Mouse (Mus musculus) embryonic facial prominence, embryonic 15.5 days (tissue): ENCODE data around the gene Gm49450. TPM values are rescaled to one million over a fixed set of nuclear protein-coding genes. Genes with fewer than 3 reads are reported as not detected.
A peak's percentile ranks its signal among the peaks of the same experiment; 100 is the strongest.

Experiments used
- ATAC-seq: fragments of 200-750 bp; cut with Nextera tagmentation; 2 replicates; pipeline ENCODE4 v1.8.0; 2017; ENCODE audit warnings: low read depth, moderate TSS enrichment; ENCODE audit not compliant: insufficient number of reproducible peaks, low FRiP score, low TSS enrichment
- H3K27ac ChIP-seq: fragments of 300-500 bp; sonication (generic); replicated peaks from 2 replicates; pipeline ENCODE4 v1.5.1; 2015; ENCODE audit warnings: mild to moderate bottlenecking, inconsistent platforms
- H3K27me3 ChIP-seq: fragments of 300-500 bp; sonication (generic); 2 replicates; pipeline ENCODE4 v1.6.1; 2015; ENCODE audit warnings: inconsistent platforms
- H3K36me3 ChIP-seq: fragments of 300-500 bp; sonication (generic); 2 replicates; pipeline ENCODE4 v1.6.1; 2015; ENCODE audit warnings: mild to moderate bottlenecking, inconsistent platforms
- H3K4me1 ChIP-seq: fragments of 300-500 bp; sonication (generic); 2 replicates; pipeline ENCODE4 v1.6.1; 2015; ENCODE audit warnings: inconsistent platforms
- H3K4me2 ChIP-seq: fragments of 300-500 bp; sonication (generic); replicated peaks from 2 replicates; pipeline ENCODE4 v1.6.1; 2015; ENCODE audit warnings: mild to moderate bottlenecking, inconsistent platforms
- H3K4me3 ChIP-seq: fragments of 300-500 bp; sonication (generic); replicated peaks from 2 replicates; pipeline ENCODE4 v1.5.1; 2015; ENCODE audit warnings: mild to moderate bottlenecking, inconsistent platforms
- H3K9ac ChIP-seq: fragments of 300-500 bp; sonication (generic); 2 replicates; pipeline ENCODE4 v1.6.1; 2015; ENCODE audit warnings: inconsistent platforms
- H3K9me3 ChIP-seq: fragments of 300-500 bp; sonication (generic); replicated peaks from 2 replicates; pipeline ENCODE4 v1.6.1; 2016; ENCODE audit warnings: inconsistent platforms
- WGBS: fragments of 180-500 bp; shearing (Covaris S2); methylation state at CpG from one replicate; pipeline ENCODE4 v1.1.7; 2015; 5-methylcytosine and 5-hydroxymethylcytosine counted together
- polyA plus RNA-seq: library from polyadenylated mRNA; unstranded; fragments of >200 nt; fragmentation: Nextera tagmentation; extraction: Ambion mirVana; gene quantifications from 2 replicates; pipeline ENCODE4 v1.2.1, GENCODE M21; 2015

Gene Gm49450
- polyA plus RNA-seq, 1 experiment from 2014 or later = not detected

DNA sequence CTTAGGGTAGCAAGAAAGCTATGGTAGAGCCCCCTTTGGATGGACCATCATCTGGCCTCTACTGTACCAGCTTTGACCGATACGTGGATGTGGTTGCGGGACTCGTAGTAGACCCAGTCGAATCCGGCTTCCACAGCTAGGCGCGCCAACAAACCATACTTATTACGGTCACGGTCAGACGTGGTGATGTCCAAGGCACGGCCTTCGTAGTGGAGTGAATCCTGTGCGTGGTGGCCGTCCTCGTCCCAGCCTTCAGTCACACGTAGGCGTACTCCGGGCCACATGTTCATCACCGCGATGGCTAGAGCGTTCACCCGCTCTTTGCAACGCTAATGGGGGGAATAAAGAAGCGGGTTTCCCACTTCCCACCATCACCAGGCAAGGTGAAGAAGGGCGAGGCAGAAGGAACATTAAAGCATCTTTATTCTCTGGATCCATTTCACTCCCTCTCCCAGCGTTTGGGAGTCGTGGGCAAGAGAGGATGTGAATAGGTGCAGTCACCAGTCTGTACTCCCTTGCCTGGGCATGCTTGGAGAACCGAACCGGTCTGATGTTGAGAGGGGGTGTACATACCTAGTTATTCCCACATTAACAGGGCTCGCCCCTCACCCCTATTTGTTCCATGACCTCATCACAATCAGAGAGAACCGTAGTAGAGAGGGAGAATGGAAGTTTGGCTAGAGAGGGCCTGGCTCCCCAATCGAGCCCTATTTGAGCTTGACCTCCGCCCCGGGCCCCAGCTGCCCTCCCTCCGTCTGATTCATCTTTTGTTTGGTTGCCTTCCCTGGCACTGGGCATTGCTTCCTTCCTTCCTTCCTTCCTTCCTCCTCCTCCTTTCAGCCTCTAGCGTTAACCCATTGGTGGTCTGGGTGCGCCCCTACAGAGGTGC is 58.4 kb downstream of the Gm49450 start:
- Histone ChIP-seq H3K4me2 (peak overlapping the region; percentile 98), H3K27me3 (peaks cover 85% of the 10 kb centered on the region), H3K9me3 (no peaks in the 10 kb centered on the region), H3K4me3 (peak overlapping the region; percentile 53), H3K27ac (no peak overlapping the region), H3K9ac (no peak overlapping the region), H3K4me1 (peaks cover 48% of the 10 kb centered on the region), H3K36me3 (no peaks in the 10 kb centered on the region)
- 5% methylated on average over 38 of the region's 38 CpGs for WGBS
- no peak for ATAC-seq

DNA sequence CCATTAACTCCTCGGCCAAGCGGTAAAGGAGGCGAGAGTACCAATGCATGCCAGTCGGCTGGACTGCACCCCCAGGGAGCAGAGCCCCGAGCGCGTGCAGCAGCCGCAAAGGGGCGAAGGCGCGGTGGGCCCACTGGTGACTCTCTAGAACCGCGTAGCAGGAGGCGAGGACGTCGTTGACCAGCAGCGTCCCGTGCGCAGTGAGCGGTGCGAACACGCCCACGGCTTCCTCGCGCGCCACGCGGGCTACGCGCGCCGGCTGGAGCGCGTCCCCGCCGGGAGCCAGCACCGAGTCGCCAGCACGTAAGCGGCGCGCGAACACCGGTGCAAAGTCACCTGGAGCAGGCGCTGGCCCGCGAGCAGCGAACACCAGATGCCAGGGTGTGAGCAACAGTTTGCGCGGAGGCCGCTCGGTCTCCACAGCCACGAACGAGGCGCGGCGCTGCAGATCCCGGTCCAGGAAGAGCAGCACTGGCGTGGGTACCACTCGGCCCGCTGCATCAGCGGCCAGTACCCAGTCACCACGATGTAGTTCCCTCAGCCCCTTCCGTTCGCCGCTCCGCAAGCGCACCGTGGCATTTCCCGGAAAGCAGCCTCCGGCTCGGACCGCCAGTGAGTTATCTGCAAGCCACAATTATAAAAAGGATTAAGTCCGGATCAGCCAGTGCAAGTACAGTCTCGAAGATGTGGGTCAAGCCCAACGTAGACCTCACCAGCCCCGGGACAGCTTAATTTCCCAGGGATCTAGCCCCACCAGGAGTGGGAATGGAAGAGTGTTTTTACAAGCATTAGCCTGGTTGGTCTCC is 59.2 kb downstream of the Gm49450 start, which contains the start of gene Rhebl1:
Gene Rhebl1, minus strand, starts transcription at position 601 of the 806 bp plus-strand sequence.
- Histone ChIP-seq H3K27me3 (peaks cover 77% of the 10 kb centered on the region), H3K27ac (no peak within 1 kb of the TSS), H3K4me3 (peak within 1 kb of the TSS; percentile 53), H3K9ac (peak within 1 kb of the TSS; percentile 45), H3K4me1 (peaks cover 48% of the 10 kb centered on the region), H3K9me3 (no peaks in the 10 kb centered on the region), H3K36me3 (no peaks in the 10 kb centered on the region), H3K4me2 (peak within 1 kb of the TSS; percentile 98)
- WGBS = under 1% methylated on average over 77 of the region's 77 CpGs
- ATAC-seq = no peak

DNA sequence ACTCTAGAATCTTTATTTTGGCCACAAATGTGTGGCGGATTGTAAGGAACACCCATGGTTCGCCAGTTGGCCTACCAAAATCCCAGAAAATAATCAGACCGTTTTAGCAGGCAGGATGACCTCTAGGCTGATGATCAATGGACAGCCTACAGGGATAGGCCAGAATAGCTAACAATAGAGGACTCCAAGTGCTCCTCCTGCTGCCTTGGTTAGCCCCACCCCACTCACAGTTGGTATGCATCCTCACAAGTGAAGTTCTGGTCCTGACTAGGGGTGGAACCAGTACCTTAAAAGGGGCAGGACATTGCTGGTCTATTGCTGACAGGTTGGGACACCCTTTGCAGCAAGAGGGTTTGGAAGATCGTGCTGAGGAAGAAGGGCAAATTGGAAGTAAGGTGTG is 60.3 kb downstream of the Gm49450 start:
- Histone ChIP-seq H3K4me2 (no peak overlapping the region), H3K4me3 (no peak overlapping the region)
- 57% methylated on average over 4 of the region's 4 CpGs for WGBS

DNA sequence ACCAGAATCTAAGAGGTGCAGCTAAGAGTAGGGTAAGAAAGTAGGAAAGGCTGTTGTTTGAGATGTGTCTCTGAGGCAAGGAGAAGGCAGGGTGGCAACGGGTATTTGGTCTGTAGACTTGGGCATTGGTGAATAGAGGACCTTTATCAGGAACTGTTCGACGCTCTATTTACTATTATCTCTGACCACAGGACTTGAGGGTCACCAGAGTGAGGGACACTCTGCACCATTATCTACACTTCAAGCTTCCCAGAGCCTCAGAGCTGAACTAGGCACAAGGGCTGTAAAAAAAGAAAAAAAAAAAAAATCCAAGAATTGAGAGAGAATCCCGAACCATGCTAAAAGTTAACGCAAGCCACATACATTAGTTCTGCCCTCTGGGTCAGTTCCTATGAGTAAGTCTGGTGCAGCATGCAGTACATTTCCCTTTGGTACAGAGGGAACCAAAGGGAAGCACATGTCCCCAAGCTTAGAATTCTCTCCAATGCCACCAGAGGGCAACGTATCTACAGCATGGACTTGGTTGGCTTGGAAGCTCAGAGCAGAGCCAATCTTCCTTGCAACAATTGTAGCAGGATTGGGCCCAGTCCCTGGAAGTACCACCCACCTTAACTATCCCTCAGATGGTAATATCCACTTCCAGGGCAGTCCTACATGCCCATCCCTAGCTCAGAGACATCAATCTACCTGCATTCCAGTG is 61.3 kb downstream of the Gm49450 start:
- 39% methylated on average over 6 of the region's 6 CpGs for WGBS
- peak; percentile 68; the same call in 1 of the 2 replicates for ATAC-seq
- H3K4me3 ChIP-seq = no peak overlapping the region

More for the DNA sequence above, 60.3 kb downstream of the Gm49450 start:
- Histone ChIP-seq H3K9me3 (no peaks in the 10 kb centered on the region), H3K27me3 (peaks cover 66% of the 10 kb centered on the region), H3K27ac (no peak overlapping the region), H3K36me3 (no peaks in the 10 kb centered on the region), H3K9ac (no peak overlapping the region), H3K4me1 (peaks cover 41% of the 10 kb centered on the region)
- ATAC-seq = no peak

DNA sequence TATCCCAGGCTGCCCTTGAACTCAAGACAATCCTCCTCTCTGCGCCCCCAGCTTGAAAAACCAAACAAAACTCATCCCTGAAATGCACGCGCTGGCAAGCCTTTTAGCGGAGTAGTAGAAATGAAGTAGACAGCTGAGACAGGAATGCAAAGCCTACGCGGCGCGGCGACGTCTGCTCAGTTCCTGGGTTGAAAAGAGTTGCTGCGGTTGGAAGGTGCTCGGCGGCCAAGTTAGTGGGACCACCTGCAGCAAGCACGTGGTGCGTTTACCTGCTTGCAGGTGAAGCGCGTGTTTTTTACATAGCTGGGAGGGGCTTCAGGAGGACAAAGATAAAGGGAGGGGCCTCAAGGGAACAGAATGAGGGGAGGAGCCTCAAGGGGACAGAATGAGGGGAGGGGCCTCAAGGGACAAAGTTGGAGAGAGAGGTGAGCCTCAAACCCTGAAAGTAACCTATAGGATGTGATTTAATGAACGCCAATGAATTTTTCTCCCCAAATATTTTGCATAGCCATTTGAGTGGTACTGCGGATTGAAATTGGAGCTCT is 62.1 kb downstream of the Gm49450 start:
- H3K27ac ChIP-seq = no peak overlapping the region
- H3K4me2 ChIP-seq = peak overlapping the region; percentile 35; the same call in 1 of the 2 replicates
- no peak for ATAC-seq
- H3K9me3 ChIP-seq = no peaks in the 10 kb centered on the region
- H3K27me3 ChIP-seq = peaks cover 49% of the 10 kb centered on the region
- H3K4me1 ChIP-seq = peaks cover 32% of the 10 kb centered on the region
- H3K36me3 ChIP-seq = no peaks in the 10 kb centered on the region
- 10% methylated on average over 19 of the region's 19 CpGs for WGBS
- H3K4me3 ChIP-seq = peak overlapping the region; percentile 20; the same call in 1 of the 2 replicates
- no peak overlapping the region for H3K9ac ChIP-seq

More for the DNA sequence above, 61.3 kb downstream of the Gm49450 start:
- no peak overlapping the region for H3K4me2 ChIP-seq
- peaks cover 56% of the 10 kb centered on the region for H3K27me3 ChIP-seq
- H3K36me3 ChIP-seq = no peaks in the 10 kb centered on the region
- no peak overlapping the region for H3K27ac ChIP-seq
- H3K4me1 ChIP-seq = peaks cover 33% of the 10 kb centered on the region
- H3K9ac ChIP-seq = no peak overlapping the region
- no peaks in the 10 kb centered on the region for H3K9me3 ChIP-seq

DNA sequence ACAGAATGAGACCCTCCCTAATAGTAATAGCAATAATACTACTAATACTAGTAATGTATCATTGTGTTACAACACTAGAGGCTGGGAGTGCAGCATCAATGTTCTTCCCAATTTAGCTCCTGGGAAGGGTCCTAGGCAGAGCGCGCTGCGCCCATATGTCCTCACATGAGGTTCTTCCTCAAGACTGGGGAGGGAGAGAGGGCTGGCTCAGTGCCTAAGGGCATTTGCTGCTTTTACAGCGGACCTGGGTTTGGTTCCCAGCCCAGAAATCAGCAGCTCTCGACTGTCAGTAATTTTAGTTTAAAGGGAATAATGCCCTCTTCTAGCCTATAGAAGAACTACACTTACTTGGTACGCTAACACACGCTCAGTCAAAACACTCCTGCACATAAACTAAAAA is 65.8 kb downstream of the Gm49450 start:
- WGBS = 70% methylated on average over 7 of the region's 7 CpGs
- H3K36me3 ChIP-seq = no peaks in the 10 kb centered on the region
- no peaks in the 10 kb centered on the region for H3K9me3 ChIP-seq
- no peak for ATAC-seq
- no peak overlapping the region for H3K9ac ChIP-seq
- H3K4me1 ChIP-seq = 0 out of 2 replicates have a peak, but pooled peaks cover 3% of the 10 kb centered on the region
- no peak overlapping the region for H3K4me2 ChIP-seq
- H3K27me3 ChIP-seq = peaks cover 12% of the 10 kb centered on the region
- no peak overlapping the region for H3K27ac ChIP-seq
- H3K4me3 ChIP-seq = no peak overlapping the region

DNA sequence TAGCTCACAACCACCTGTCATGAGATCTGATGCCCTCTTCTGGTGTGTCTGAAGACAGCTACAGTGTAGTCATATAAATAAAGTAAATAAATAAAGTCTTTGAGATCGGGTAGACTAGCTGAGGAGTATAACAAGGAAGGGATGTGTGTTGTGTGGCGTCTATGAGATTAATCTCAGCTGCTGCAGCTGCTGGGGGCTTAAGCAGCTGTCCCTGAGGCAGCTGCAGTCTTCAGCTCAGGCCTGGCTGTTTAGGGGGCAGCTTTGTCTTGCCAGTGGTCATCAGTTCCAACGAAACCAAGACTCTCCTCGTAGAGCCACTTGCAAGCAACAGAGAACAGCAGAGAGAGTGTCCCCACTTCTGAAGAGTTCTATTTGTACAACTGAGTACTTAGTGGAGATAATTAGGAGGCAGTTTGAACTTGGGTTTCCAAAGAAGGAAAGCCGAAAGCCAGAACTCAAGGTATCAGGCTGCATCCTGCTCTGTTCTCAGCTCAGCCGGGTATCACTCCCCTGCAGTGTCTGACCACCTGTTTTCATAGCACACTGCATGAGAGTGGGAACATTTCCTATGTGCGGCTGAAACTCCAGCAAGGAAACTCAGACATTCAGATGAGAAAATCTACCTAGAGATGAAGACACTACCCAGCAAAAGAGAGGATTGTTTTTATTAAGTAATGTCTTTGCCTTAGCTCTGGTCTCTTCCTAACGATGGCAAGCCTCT is 66.5 kb downstream of the Gm49450 start:
- Histone ChIP-seq H3K4me1 (0 out of 2 replicates have a peak, but pooled peaks cover 3% of the 10 kb centered on the region), H3K9me3 (no peaks in the 10 kb centered on the region), H3K9ac (no peak overlapping the region), H3K36me3 (no peaks in the 10 kb centered on the region), H3K27me3 (peaks cover 7% of the 10 kb centered on the region; the same call in 1 of the 2 replicates), H3K4me3 (no peak overlapping the region), H3K27ac (0 out of 2 replicates have a peak overlapping the region, but pooled peaks have one; percentile 11), H3K4me2 (no peak overlapping the region)
- ATAC-seq = peak; percentile 69; the same call in 1 of the 2 replicates
- 56% methylated on average over 8 of the region's 8 CpGs for WGBS

DNA sequence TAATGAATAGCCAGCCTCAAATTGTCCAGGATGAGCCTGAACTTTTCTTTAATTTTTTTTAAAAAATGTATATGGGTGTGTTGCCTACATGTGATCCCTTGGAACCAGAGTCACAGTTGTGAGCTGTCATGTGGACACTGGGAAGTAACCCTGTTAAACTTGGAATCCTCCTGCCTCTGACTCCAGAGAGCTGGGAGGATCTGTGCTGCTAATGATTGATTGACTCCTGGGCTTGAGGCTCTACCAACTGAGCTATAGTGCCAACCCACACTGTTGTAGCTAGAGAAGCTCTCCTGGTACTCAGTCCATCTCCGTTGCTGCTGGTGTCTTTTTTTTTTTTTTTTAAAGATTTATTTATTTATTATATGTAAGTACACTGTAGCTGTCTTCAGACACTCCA is 69.2 kb downstream of the Gm49450 start:
- WGBS = 74% methylated on average over 1 of the region's 1 CpGs
- Histone ChIP-seq H3K4me2 (no peak overlapping the region), H3K9me3 (no peaks in the 10 kb centered on the region), H3K9ac (no peak overlapping the region), H3K27ac (no peak overlapping the region), H3K4me1 (peaks cover 10% of the 10 kb centered on the region), H3K4me3 (no peak overlapping the region), H3K36me3 (no peaks in the 10 kb centered on the region), H3K27me3 (no peaks in the 10 kb centered on the region)
- no peak for ATAC-seq

DNA sequence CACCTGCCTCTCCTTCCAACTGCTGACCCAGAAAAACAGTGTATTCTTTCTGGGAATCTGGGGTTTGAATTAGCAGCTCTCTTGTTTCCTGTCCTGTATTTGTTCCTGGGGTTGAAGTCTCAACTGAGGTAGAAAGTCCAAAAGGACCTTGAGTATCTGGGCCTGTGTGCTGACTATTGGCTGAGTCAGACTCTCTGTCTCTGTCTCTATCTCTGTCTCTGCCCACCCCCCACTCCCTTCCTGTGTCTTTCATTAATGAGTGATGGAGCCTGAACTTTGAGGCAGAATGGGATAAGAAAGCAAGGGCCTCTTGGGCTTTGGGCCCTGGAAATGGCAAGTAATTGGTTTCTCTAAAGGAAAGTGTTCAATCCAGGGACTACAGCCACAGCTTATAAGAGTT is 69.7 kb downstream of the Gm49450 start:
- no peak overlapping the region for H3K4me3 ChIP-seq
- H3K27me3 ChIP-seq = no peaks in the 10 kb centered on the region
- no peaks in the 10 kb centered on the region for H3K36me3 ChIP-seq
- H3K4me2 ChIP-seq = no peak overlapping the region
- ATAC-seq = no peak
- no peak overlapping the region for H3K9ac ChIP-seq
- no peaks in the 10 kb centered on the region for H3K9me3 ChIP-seq
- H3K4me1 ChIP-seq = peaks cover 10% of the 10 kb centered on the region
- H3K27ac ChIP-seq = no peak overlapping the region
